Mouse (Mus musculus): ENCODE measurements around the gene Mut. TPM values are rescaled to one million over a fixed set of nuclear protein-coding genes. Genes with fewer than 3 reads are reported as not detected.

Gene Mut
- 29.6 and 49.3 TPM in 2 replicates for polyA plus RNA-seq (2014; fragmentation: Nextera tagmentation; extraction: Ambion mirVana)

- Histone ChIP-seq H3K4me3 (ENCODE audit: low read length) (peak within 1 kb of the TSS; percentile 70), H3K4me2 (replicated peaks; ENCODE audit: low read depth, low read length) (peak within 1 kb of the TSS; percentile 64), H3K4me1 (ENCODE audit: control insufficient read depth, insufficient read depth, low read length) (peaks cover 3% of the 10 kb centered on the region; the same call in 1 of the 2 replicates), H3K27me3 (ENCODE audit: control insufficient read depth, insufficient read depth, low read length) (no peaks in the 10 kb centered on the region), H3K27ac (ENCODE audit: low read depth, low read length) (peak within 1 kb of the TSS; percentile 94), H3K36me3 (ENCODE audit: control insufficient read depth, insufficient read depth, low read length) (peaks cover 20% of the 10 kb centered on the region; the same call in 1 of the 2 replicates), H3K9me3 (ENCODE audit: control insufficient read depth, low read length) (no peaks in the 10 kb centered on the region), H3K9ac (ENCODE audit: low read depth, low read length) (peak within 1 kb of the TSS; percentile 74)
- WGBS: under 1% methylated on average over 50 of the region's 50 CpGs
- ATAC-seq (ENCODE audit: low FRiP score, low TSS enrichment): peak; percentile 100
These were observed at the start of gene Mut, which contains the start of gene Cenpq for GRCm38 (mm10) chr17:40934420-40935231. Mut (plus strand) TSS chr17:40934685. Cenpq (minus strand) TSS chr17:40935047.

- Histone ChIP-seq H3K4me1 (ENCODE audit: control insufficient read depth, insufficient read depth, low read length) (no peaks in the 10 kb centered on the region), H3K36me3 (ENCODE audit: control insufficient read depth, insufficient read depth, low read length) (no peaks in the 10 kb centered on the region), H3K9ac (ENCODE audit: low read depth, low read length) (no peak overlapping the region), H3K27ac (ENCODE audit: low read depth, low read length) (no peak overlapping the region), H3K4me2 (replicated peaks; ENCODE audit: low read depth, low read length) (no peak overlapping the region), H3K27me3 (ENCODE audit: control insufficient read depth, insufficient read depth, low read length) (no peaks in the 10 kb centered on the region), H3K4me3 (ENCODE audit: low read length) (no peak overlapping the region), H3K9me3 (ENCODE audit: control insufficient read depth, low read length) (no peaks in the 10 kb centered on the region)
- WGBS: 78% methylated on average over 4 of the region's 4 CpGs
- ATAC-seq (ENCODE audit: low FRiP score, low TSS enrichment): no peak
These were observed 49.3 kb upstream of the Mut start for GRCm38 (mm10) chr17:40885155-40885554.

DNA sequence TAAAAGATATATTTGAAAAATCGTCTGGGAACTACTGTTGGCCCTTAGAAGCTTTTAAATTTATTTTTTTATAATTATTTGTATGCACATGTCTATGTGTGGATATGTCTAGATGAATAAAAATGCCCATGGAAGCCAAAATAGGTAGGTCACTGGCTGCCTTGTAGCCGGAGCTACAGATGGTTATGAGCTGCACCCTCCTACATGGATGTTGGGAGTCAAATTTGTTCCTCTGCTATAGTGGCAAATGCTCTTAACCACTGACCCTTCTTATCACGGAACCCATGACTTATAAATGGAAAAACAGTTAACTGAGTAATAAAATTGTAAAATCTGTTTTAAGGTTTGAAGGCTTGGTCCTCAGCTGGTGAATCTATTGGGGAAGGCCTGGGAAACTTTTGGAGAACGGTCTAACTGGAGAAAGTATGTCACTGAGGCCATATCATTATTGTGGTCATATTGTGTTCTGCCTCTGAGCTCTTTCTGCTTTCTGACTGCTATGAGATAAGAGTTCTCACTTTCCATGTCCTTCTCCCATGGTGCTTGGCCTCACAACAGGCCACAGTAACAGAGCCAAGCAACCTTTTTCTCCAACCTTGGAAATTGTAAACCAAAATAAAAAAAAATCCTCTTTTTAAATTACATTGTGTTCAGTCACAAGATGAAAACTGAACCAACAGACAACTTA is 46.5 kb upstream of the Mut start:
- H3K27ac ChIP-seq (ENCODE audit: low read depth, low read length): no peak overlapping the region
- no peaks in the 10 kb centered on the region for H3K36me3 ChIP-seq (ENCODE audit: control insufficient read depth, insufficient read depth, low read length)
- no peak overlapping the region for H3K9ac ChIP-seq (ENCODE audit: low read depth, low read length)
- H3K27me3 ChIP-seq (ENCODE audit: control insufficient read depth, insufficient read depth, low read length): no peaks in the 10 kb centered on the region
- H3K4me1 ChIP-seq (ENCODE audit: control insufficient read depth, insufficient read depth, low read length): no peaks in the 10 kb centered on the region
- no peak overlapping the region for H3K4me3 ChIP-seq (ENCODE audit: low read length)
- H3K9me3 ChIP-seq (ENCODE audit: control insufficient read depth, low read length): no peaks in the 10 kb centered on the region
- H3K4me2 ChIP-seq (replicated peaks; ENCODE audit: low read depth, low read length): no peak overlapping the region
- whole genome bisulfite sequencing: 82% methylated on average over 4 of the region's 4 CpGs
- ATAC-seq (ENCODE audit: low FRiP score, low TSS enrichment): no peak

- no peak overlapping the region for H3K4me2 ChIP-seq (replicated peaks; ENCODE audit: low read depth, low read length)
- H3K9ac ChIP-seq (ENCODE audit: low read depth, low read length): no peak overlapping the region
- no peaks in the 10 kb centered on the region for H3K27me3 ChIP-seq (ENCODE audit: control insufficient read depth, insufficient read depth, low read length)
- H3K27ac ChIP-seq (ENCODE audit: low read depth, low read length): no peak overlapping the region
- WGBS: 68% methylated on average over 1 of the region's 1 CpGs
- ATAC-seq (ENCODE audit: low FRiP score, low TSS enrichment): no peak
- no peaks in the 10 kb centered on the region for H3K36me3 ChIP-seq (ENCODE audit: control insufficient read depth, insufficient read depth, low read length)
- no peaks in the 10 kb centered on the region for H3K9me3 ChIP-seq (ENCODE audit: control insufficient read depth, low read length)
- no peaks in the 10 kb centered on the region for H3K4me1 ChIP-seq (ENCODE audit: control insufficient read depth, insufficient read depth, low read length)
- no peak overlapping the region for H3K4me3 ChIP-seq (ENCODE audit: low read length)
These were observed 37.6 kb upstream of the Mut start for GRCm38 (mm10) chr17:40896863-40897262.

- no peaks in the 10 kb centered on the region for H3K9me3 ChIP-seq (ENCODE audit: control insufficient read depth, low read length)
- WGBS: 49% methylated on average over 4 of the region's 4 CpGs
- H3K9ac ChIP-seq (ENCODE audit: low read depth, low read length): no peak overlapping the region
- no peak overlapping the region for H3K4me3 ChIP-seq (ENCODE audit: low read length)
- no peaks in the 10 kb centered on the region; the same call in 1 of the 2 replicates for H3K4me1 ChIP-seq (ENCODE audit: control insufficient read depth, insufficient read depth, low read length)
- no peaks in the 10 kb centered on the region for H3K36me3 ChIP-seq (ENCODE audit: control insufficient read depth, insufficient read depth, low read length)
- H3K27ac ChIP-seq (ENCODE audit: low read depth, low read length): no peak overlapping the region
- H3K4me2 ChIP-seq (replicated peaks; ENCODE audit: low read depth, low read length): no peak overlapping the region
- ATAC-seq (ENCODE audit: low FRiP score, low TSS enrichment): no peak
- H3K27me3 ChIP-seq (ENCODE audit: control insufficient read depth, insufficient read depth, low read length): no peaks in the 10 kb centered on the region
These were observed 34.6 kb upstream of the Mut start for GRCm38 (mm10) chr17:40899783-40900363.

DNA sequence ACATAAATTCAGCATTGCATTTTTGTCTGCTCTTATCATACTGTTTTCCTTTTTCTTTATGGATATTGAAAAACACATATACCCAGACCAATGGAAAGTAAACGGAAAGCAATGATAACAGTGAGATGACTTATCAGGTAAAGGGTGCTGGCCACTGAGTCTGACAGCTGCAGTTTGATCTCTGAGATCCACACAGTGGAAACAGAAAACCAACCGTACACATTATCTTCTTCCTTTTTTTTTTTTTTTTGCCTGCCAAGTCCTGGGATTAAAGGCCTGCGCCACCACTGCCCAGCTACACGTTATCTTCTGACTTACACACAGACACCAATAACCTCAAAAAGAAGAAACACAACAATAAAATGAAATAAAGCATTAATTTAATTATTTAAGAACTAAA is 31.1 kb upstream of the Mut start:
- Histone ChIP-seq H3K36me3 (ENCODE audit: control insufficient read depth, insufficient read depth, low read length) (no peaks in the 10 kb centered on the region), H3K27me3 (ENCODE audit: control insufficient read depth, insufficient read depth, low read length) (no peaks in the 10 kb centered on the region), H3K4me3 (ENCODE audit: low read length) (no peak overlapping the region), H3K4me1 (ENCODE audit: control insufficient read depth, insufficient read depth, low read length) (no peaks in the 10 kb centered on the region; the same call in 1 of the 2 replicates), H3K9me3 (ENCODE audit: control insufficient read depth, low read length) (no peaks in the 10 kb centered on the region), H3K27ac (ENCODE audit: low read depth, low read length) (no peak overlapping the region), H3K9ac (ENCODE audit: low read depth, low read length) (no peak overlapping the region), H3K4me2 (replicated peaks; ENCODE audit: low read depth, low read length) (no peak overlapping the region)
- ATAC-seq (ENCODE audit: low FRiP score, low TSS enrichment): no peak
- 73% methylated on average over 4 of the region's 4 CpGs for WGBS

GRCm38 (mm10) chr17:40904056-40904597 is 30.4 kb upstream of the Mut start:
- WGBS: 7% methylated on average over 11 of the region's 11 CpGs
- H3K4me3 ChIP-seq (ENCODE audit: low read length): no peak overlapping the region
- 0 out of 2 replicates have a peak, but pooled peaks have one; percentile 62 for ATAC-seq (ENCODE audit: low FRiP score, low TSS enrichment)

GRCm38 (mm10) chr17:40904721-40905154 is 29.7 kb upstream of the Mut start:
- H3K9me3 ChIP-seq (ENCODE audit: control insufficient read depth, low read length): no peaks in the 10 kb centered on the region
- 9% methylated on average over 14 of the region's 14 CpGs for WGBS
- peak overlapping the region; percentile 37 for H3K4me2 ChIP-seq (replicated peaks; ENCODE audit: low read depth, low read length)
- no peak overlapping the region for H3K9ac ChIP-seq (ENCODE audit: low read depth, low read length)
- H3K4me3 ChIP-seq (ENCODE audit: low read length): no peak overlapping the region; the same call in 1 of the 2 replicates
- no peaks in the 10 kb centered on the region; the same call in 1 of the 2 replicates for H3K4me1 ChIP-seq (ENCODE audit: control insufficient read depth, insufficient read depth, low read length)
- no peaks in the 10 kb centered on the region for H3K27me3 ChIP-seq (ENCODE audit: control insufficient read depth, insufficient read depth, low read length)
- no peaks in the 10 kb centered on the region for H3K36me3 ChIP-seq (ENCODE audit: control insufficient read depth, insufficient read depth, low read length)
- no peak overlapping the region for H3K27ac ChIP-seq (ENCODE audit: low read depth, low read length)
- peak; percentile 24; the same call in 1 of the 2 replicates for ATAC-seq (ENCODE audit: low FRiP score, low TSS enrichment)

More at GRCm38 (mm10) chr17:40904056-40904597, 30.4 kb upstream of the Mut start:
- H3K27me3 ChIP-seq (ENCODE audit: control insufficient read depth, insufficient read depth, low read length): no peaks in the 10 kb centered on the region
- peak overlapping the region; percentile 37; the same call in 1 of the 2 replicates for H3K4me2 ChIP-seq (replicated peaks; ENCODE audit: low read depth, low read length)
- no peaks in the 10 kb centered on the region for H3K9me3 ChIP-seq (ENCODE audit: control insufficient read depth, low read length)
- H3K9ac ChIP-seq (ENCODE audit: low read depth, low read length): no peak overlapping the region
- no peaks in the 10 kb centered on the region; the same call in 1 of the 2 replicates for H3K4me1 ChIP-seq (ENCODE audit: control insufficient read depth, insufficient read depth, low read length)
- H3K27ac ChIP-seq (ENCODE audit: low read depth, low read length): no peak overlapping the region
- no peaks in the 10 kb centered on the region for H3K36me3 ChIP-seq (ENCODE audit: control insufficient read depth, insufficient read depth, low read length)
